Mouse (Mus musculus) lung, postnatal 4 days (tissue): ENCODE measurements around the gene Cers2.
"Not testable (repeated sequence)": the region's sequence is repeated elsewhere in the genome, so short reads cannot be mapped to it uniquely, and the experiment has no call there.

Experiments used
- DNase-seq, 2 experiments: peaks; one replicate each; pipeline ENCODE4 v3.0.0; 2021

Gene Cers2

GRCm38 (mm10) chr3:95319701-95320625 lies 5.4 kb downstream of the Cers2 start:
- DNase-seq = no peak

DNA sequence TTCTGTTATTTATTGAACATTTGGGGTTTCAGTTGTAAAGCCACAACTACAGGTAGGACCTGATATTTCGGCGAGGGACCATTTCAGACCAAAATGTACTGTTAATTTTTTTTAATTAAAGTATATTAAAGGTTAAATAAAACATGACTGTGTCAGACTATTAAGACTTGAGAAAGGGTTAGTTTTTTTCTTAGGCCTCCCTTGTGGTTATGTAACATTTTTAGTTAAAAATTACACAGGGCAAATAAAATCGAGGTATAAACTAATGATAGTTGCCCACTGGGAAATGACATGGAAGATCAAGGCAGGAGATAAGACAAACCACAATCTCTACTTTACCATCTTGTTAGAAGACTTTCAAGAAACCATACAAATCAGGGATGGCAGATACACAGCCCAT lies 8.8 kb downstream of the Cers2 start:
- DNase-seq = no peak

- no peak for DNase-seq
Measured at GRCm38 (mm10) chr3:95324454-95325144, 10.0 kb downstream of the Cers2 start.

DNA sequence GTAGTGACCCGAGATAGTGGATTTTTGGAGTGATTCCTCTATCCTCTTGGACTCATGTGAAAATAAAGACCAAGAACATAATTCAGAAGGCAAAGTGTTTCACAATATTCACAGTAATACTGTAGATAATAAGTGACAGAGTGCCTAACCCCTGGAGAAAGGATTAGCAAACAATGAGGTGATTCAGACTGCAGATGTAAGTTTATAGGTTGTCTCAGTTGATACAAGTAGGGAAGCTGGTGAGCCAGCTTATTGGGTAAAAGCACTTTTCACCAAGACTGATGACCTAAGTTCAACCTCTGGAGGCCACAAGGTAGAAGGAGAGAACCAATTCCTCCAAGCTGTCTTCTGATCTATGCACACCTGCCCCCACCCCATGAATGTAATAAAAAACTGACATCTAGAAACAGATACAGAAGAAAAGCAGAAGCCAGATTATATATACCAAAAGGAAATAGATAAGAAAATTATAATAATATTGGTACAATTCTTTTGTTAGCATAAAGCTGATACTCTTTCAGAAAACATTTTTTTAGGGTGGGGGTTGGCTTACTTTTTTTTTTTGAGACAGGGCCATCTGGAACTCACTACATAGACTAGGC lies 14.3 kb downstream of the Cers2 start:
- DNase-seq = no peak

GRCm38 (mm10) chr3:95331528-95331927 lies 16.9 kb downstream of the Cers2 start:
- no peak for DNase-seq

- DNase-seq = no peak
Measured at GRCm38 (mm10) chr3:95337345-95337744, 22.8 kb downstream of the Cers2 start.

DNA sequence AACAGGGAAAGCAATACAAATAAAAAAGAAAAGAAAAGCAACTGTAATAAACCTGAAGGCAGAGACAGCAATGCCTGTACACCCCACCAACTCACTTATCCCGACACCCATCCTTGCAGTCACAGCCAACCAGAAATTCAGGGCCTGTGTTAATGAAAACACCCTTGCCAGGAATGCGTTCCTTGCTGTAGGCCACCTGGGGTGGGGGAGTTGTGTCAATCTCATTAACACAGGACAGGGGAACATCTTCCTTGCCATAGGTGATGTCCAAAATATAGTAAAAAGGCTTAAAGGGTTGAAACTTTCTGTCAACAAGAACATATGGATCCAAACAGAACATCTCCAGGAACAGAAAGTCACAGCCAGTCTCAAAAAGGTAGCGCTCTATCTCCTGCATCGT lies 23.7 kb downstream of the Cers2 start:
- DNase-seq = no peak

DNA sequence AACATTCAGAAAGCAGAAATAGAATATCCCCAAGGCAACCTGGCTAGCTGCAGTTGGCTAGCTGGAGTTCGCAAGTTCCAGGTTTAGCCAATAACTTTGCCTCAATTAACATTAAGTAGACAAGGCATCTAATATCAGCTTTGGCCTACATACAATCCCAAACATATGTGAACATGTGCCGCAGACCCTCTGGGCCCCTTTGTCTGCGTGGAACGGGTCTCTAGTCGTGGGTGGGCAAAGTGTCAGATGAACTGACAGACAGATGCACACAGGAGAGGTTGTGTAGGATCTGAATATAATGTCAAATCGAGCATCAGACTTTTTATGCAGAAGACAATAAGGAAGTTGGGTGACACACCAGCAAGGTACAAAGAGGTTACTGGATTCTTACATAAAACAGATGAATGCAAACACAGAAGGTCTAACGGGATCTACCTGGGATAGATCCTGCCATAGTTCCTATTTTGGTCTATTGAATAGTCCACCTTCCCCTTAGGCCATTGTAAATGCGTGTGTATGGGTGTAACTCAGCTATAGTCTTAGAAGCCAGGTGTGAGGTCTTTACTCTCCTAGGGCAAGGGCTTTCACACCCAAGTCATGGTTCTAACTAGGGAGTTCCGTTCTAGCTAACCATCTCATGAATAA lies 28.9 kb downstream of the Cers2 start:
- not testable (repeated sequence) for DNase-seq

GRCm38 (mm10) chr3:95346454-95346853 lies 31.9 kb downstream of the Cers2 start:
- no peak for DNase-seq

DNA sequence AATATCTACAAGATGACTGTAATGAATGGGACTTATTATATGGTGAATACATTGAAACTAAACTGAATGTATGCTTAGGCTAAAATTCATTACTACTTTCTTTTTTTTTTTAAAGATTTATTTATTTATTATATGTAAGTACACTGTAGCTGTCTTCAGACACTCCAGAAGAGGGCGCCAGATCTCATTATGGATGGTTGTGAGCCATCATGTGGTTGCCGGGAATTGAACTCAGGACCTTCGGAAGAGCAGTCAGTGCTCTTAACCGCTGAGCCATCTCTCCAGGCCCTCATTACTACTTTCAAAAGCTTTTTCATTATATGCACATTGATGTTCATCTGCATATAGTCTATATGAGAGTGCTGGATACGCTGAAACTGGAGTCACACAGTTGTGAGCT lies 33.8 kb downstream of the Cers2 start:
- DNase-seq = not testable (repeated sequence)

GRCm38 (mm10) chr3:95349491-95349890 lies 34.9 kb downstream of the Cers2 start:
- peak in 1 of 2 experiments; percentile 17 for DNase-seq

DNA sequence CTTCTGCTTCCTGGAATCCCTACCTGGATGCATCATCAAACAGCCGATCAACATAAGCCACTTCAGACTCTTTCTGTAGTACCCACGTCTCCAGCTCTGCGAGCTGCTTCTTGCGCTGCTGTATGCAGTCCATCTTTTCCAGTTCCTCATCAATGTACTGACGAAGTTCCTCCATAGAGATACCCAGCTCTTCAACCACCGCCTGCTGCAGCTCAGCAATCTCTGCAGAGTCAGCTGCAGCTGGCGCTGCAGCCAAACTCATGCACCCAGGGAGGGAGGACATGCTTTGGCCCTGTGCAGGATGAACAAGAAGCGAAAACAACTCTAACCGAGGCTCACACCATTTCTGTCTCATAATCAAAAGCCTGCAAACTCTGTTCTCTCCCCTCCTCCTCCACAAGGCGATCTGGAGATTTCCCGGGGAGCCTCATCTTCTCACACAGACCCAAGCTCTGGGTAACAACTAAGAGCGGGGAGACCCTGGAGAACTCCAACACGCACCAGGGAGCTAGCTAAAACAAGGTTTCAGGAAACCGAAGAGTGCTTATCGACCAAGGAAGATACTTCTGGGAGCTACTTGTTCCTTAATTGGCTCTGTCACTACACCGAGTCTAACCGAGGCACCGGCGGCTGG lies 41.4 kb downstream of the Cers2 start:
- not testable (repeated sequence) for DNase-seq

- peak; percentile 95 to 96 for DNase-seq
Measured at GRCm38 (mm10) chr3:95356701-95357449, 42.3 kb downstream of the Cers2 start, which contains the start of gene Setdb1. TSS of gene Setdb1 (minus strand) at chr3:95357202.

DNA sequence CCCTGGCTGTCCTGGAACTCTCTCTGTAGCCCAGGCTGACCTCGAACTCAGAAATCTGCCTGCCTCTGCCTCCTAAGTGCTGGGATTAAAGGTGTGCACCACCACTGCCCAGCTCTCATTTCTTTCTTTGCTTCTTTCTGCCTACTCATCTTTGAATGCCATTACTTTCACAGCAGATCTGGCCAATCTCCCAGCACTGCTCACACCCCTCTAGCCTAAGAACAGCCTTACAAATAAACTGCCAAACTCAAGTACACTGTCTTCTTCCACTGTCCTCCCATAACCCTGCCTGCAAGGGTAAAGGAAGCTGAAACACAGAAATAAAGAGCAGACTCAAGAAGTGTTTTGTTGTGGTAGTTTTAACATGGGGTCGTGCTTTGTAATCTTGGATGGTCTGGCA lies 43.2 kb downstream of the Cers2 start:
- DNase-seq = no peak

DNA sequence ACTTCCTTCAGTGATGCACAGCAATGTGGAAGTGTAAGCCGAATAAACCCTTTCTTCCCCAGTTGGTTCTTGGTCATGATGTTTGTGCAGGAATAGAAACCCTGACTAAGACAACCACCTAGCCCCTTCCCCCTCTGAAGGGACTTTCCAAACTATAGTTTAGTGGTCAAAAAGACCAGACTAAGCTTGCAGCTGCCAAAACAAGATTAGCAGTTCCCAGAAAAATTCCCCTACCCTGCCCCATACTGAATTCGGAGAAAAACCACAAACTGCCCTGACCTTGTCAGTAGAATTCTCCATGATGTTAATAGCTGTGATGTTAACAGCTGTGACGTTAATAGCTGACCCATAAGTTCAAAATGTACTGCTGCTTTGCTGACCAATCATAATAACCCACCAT lies 45.7 kb downstream of the Cers2 start:
- DNase-seq = not testable (repeated sequence)

- DNase-seq = no peak
Measured at GRCm38 (mm10) chr3:95370101-95370500, 55.5 kb downstream of the Cers2 start.
